Mouse (Mus musculus): ENCODE results near the gene Cdh26.

Cdh26 gene

GRCm38 (mm10) chr2:178437311-178437710, 7.0 kb downstream of the Cdh26 start:
- no peak for DNase-seq (ENCODE audit: low spot score)

GRCm38 (mm10) chr2:178449386-178449785, 19.1 kb downstream of the Cdh26 start:
- no peak for DNase-seq (ENCODE audit: low spot score)

GRCm38 (mm10) chr2:178450236-178450635, 19.9 kb downstream of the Cdh26 start:
- DNase-seq (ENCODE audit: low spot score): no peak

GRCm38 (mm10) chr2:178450961-178451360, 20.6 kb downstream of the Cdh26 start:
- no peak for DNase-seq (ENCODE audit: low spot score)

- no peak for DNase-seq (ENCODE audit: low spot score)
Measured at GRCm38 (mm10) chr2:178454664-178455516, 24.6 kb downstream of the Cdh26 start.

- no peak for DNase-seq (ENCODE audit: low spot score)
Measured at GRCm38 (mm10) chr2:178457414-178457813, 27.1 kb downstream of the Cdh26 start.

- no peak for DNase-seq (ENCODE audit: low spot score)
Measured at GRCm38 (mm10) chr2:178460353-178460752, 30.0 kb downstream of the Cdh26 start.

- no peak for DNase-seq (ENCODE audit: low spot score)
Measured at GRCm38 (mm10) chr2:178471546-178472480, 41.5 kb downstream of the Cdh26 start.

GRCm38 (mm10) chr2:178473916-178474315, 43.6 kb downstream of the Cdh26 start:
- DNase-seq (ENCODE audit: low spot score): no peak

- no peak for DNase-seq (ENCODE audit: low spot score)
Measured at GRCm38 (mm10) chr2:178477228-178477627, 46.9 kb downstream of the Cdh26 start.

- no peak for DNase-seq (ENCODE audit: low spot score)
Measured at GRCm38 (mm10) chr2:178479011-178479410, 48.7 kb downstream of the Cdh26 start.

GRCm38 (mm10) chr2:178480932-178481331, 50.6 kb downstream of the Cdh26 start:
- no peak for DNase-seq (ENCODE audit: low spot score)

GRCm38 (mm10) chr2:178483462-178483861, 53.1 kb downstream of the Cdh26 start:
- DNase-seq (ENCODE audit: low spot score): no peak

- no peak for DNase-seq (ENCODE audit: low spot score)
Measured at GRCm38 (mm10) chr2:178488276-178488675, 57.9 kb downstream of the Cdh26 start.

GRCm38 (mm10) chr2:178490245-178490920, 60.1 kb downstream of the Cdh26 start:
- no peak for DNase-seq (ENCODE audit: low spot score)

- DNase-seq (ENCODE audit: low spot score): no peak
Measured at GRCm38 (mm10) chr2:178494066-178494465, 63.7 kb downstream of the Cdh26 start.

- DNase-seq (ENCODE audit: low spot score): no peak
Measured at GRCm38 (mm10) chr2:178495816-178496215, 65.5 kb downstream of the Cdh26 start.

- no peak for DNase-seq (ENCODE audit: low spot score)
Measured at GRCm38 (mm10) chr2:178497900-178498299, 67.6 kb downstream of the Cdh26 start.

- DNase-seq (ENCODE audit: low spot score): no peak
Measured at GRCm38 (mm10) chr2:178498409-178498808, 68.1 kb downstream of the Cdh26 start.

GRCm38 (mm10) chr2:178502469-178502868, 72.1 kb downstream of the Cdh26 start:
- no peak for DNase-seq (ENCODE audit: low spot score)

GRCm38 (mm10) chr2:178506056-178506455, 75.7 kb downstream of the Cdh26 start:
- no peak for DNase-seq (ENCODE audit: low spot score)

- peak; percentile 32 for DNase-seq (ENCODE audit: low spot score)
Measured at GRCm38 (mm10) chr2:178507379-178508014, 77.2 kb downstream of the Cdh26 start.
